Mouse (Mus musculus) 416B (cell line): ENCODE measurements around the gene Creb3.
"Not testable (repeated sequence)": the region's sequence is repeated elsewhere in the genome, so short reads cannot be mapped to it uniquely, and the experiment has no call there.

Experiments
- DNase-seq: peaks from one replicate; pipeline ENCODE4 v3.0.0; 2011; ENCODE audit warnings: low read depth

Creb3 gene

DNA sequence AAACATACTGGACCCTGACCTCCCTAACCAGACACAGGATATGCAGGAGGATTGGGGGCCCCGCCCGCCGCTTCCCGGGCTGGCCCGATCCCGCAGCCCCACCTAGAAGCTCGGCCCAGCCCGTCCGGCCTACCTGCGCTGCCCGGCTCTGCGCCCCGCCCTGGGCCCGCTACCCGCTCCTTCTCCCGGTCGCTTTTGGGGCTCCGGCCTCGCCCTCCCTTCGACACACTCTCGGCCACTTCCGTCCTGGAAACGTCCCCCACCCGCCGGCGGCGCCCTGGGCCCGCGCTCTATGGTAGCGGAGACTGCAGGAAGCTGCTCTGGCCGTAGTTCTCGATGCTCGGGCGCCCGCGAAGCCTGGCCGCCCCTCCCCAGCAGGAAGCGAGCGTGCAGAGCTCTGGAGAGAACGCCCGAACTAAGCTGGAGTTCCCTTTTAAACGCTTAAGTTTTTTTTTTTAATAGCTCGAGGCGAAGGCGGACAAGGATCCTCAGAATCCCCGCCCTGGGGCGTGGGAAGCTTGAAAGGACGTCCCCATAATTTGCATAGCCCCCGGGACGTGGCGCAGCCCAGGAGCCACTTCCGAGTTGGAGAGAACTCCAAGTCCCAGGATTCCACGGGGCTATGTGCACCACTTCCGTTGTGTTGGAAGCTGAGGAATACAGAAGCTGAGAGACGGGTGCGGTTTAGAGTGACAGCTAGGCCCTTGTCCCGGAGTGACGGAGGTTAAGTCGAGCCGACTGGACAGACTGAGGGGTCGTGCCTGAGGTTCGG lies at the start of gene Creb3, which contains the start of gene Tln1:
Gene Creb3, plus strand, starts transcription at position 336 of the 772 bp plus-strand sequence.
Gene Tln1, minus strand, starts transcription at position 695 of the 772 bp plus-strand sequence.
- DNase-seq = peak; percentile 99

DNA sequence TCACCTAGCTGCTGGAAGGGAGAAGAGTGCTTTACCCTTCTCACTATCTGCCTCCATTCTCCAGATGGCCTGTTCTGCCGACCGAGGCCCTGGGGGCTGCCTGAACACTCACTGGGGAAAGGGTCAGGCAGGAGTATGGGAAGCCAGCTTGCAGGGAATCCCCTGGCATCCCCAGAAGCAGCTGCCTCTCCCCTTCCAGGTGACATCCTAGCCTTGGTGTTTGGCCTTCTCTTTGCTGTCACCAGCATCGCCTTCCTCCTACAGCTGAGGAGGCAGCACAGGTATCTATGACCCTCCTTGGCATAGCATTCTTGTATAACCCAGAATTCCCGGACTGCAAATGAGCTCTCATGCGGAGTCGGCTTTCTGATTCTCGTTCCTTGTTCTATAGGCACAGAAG lies 49.5 kb upstream of the Creb3 start:
- DNase-seq = no peak

DNA sequence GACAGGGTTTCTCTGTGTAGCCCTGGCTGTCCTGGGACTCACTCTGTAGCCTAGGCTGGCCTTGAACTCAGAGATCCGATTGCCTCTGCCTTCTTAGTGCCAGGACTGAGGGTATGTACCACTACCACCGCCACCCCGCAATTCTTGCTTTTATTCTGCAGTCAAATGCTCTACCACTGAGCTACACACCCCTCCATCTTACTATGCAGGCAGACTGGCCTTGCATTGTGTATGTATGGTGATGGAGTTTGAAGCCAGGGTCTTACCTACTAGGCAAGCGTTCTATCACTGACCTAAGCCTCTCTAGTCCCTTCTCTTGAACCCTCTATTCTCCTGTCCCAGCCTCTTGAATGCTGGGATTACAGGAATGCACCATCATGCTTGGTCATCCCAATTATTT lies 48.8 kb upstream of the Creb3 start:
- no peak for DNase-seq

DNA sequence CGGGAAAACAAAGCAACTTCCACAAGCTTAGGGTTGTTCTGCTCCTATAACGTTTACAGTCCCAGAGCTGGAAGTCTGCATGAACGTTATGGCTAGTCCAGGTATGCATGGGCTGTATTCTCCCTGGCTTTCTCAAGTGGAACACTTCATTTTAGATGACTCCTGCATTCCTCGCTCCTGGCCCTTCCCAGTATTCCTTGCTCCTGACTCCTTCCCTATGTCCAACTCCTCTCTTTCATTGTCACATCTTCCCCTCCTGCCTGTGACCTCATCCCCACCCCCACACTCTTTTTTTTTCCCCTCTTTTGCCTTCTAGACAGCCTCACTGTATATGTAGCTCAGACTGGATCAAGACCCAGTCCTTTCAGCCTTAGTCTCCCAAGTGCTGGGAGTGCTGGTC lies 48.3 kb upstream of the Creb3 start:
- no peak for DNase-seq

DNA sequence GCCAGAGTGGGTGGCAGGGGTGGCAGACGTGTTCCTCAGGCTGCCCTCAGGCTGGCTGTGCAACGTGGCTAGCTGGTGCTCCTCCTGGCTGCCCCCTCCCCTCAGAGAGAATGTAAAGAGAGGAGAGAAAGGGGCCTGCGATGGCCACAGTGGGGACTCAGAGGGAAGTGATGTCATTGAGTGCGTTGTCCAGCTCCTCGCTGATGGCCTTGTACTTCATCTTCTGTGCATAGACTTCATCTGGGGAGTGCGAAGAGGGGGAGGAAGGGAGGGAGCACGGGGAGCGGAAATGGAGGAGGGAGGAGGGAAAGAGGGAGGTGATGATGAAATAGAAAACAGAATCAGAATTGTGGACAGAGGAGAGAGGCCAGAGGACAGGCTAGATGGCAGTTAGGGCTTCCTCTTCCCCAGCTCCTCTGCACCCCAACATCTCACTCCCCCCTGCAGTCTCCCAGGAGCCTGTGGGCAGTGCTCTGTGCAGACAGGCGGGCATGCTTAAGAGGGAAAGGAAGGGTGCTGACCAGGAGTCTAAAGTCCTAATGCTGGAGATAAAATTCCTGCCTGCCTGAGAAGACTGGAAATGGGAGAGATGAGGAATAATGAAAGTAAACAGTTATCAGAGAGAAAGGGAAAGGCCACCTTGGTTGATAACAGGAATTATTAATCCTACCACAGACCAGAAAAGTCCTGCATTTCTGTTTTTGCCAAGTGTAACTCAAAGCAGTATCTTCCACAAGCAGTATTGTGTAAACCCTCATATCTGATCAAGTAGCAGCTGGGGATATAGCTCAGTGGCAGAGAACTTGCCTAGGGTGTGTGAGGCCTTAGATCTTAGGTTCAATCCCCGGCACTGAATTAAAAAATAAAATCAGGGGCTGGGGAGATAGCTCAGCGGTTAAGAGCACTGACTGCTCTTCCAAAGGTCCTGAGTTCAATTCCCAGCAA lies 46.1 kb upstream of the Creb3 start:
- DNase-seq = peak; percentile 68

DNA sequence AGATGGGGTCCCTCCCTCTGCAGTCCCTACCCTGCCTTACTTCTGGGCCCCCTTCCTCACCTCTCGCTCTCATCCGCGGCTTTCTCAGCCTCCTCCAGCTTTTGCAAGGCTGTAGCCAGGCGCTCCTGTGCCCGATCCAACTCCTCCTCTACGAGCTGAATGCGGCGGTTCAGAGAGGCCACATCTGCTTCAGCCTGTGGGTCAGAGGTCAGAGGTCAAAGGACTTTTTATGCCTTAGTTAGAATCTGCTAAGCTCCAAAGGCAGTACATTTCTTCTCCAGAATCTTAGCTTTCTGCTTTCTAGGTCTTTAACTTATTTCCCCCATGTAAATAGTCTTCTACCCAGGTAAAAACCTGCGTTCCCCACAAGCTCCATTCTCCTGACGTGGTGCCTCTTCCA lies 42.6 kb upstream of the Creb3 start:
- no peak for DNase-seq

DNA sequence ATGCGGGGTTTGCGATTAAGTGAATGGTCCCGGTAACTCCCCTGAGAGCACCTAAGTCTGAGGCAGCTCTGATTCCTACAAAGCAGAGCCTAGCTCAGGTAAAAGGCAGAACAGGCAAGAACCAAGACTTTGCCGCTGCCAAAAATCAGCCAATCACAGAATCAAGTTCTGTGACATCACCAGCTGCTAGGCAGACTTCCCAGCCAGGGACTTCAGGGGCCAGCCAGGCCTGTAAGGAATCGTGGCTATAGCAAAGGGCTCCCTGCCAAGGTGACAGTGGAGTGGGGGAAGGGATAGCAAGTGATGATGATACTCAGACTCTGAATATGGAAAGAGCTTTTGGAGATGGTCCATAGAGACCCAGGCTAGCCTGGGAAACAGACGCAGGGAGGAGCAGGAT lies 42.2 kb upstream of the Creb3 start:
- peak; percentile 80 for DNase-seq

DNA sequence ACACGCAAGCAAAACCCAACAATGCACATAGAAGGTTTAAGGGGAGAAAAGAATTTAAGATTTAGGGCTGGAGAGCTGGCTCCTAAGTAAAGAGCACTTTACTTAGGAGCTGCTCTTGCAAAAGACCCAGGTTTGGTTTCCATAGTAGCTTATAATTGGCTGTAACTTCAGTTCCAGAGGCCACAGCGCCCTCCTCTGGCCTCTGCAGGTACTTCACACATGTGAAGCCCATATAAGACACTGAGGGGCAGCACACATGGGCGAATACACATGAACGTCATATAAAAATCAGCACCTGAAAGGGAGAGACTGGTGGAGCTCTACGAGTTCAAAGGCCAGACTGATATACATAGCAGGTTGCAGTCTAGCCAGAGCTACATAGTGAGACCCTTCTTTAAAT lies 34.3 kb upstream of the Creb3 start:
- DNase-seq = peak; percentile 70

DNA sequence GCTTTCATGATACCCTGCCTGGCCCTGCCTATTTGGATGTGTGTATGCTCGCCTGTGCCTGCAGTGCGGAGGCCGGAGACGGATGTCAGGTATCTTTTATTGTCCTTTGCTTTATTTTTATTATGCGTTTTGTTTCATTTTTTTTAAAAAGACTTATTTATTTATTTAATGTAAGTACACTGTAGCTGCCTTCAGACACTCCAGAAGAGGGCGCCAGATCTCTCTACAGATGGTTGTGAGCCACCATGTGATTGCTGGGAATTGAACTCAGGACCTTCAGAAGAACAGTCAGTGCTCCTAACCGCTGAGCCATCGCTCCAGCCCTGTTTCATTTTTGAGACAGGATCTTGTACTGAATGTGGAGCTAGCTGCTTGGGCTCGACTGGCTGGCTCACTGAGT lies 33.6 kb upstream of the Creb3 start:
- DNase-seq = peak; percentile 44

DNA sequence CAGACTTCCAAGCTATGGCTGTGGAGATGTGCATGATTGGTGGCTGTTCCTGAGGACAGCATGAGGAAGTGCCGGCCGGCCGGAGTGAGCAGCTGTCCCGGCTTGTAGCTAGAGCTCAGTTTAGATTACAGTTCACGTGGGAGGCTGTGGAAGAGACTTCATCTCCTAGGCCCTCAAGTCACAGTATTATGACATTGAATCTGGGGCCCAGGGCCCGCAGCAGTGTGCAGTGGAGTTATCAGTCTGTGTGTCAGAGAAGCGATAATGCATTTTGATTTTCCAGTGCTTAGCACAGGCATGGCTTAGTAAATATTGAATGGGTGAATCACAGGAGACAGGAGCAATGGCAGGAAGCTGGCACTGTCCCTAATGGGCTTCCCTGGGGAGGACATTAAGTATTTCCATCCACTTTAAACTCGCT lies 32.0 kb upstream of the Creb3 start:
- DNase-seq = no peak

DNA sequence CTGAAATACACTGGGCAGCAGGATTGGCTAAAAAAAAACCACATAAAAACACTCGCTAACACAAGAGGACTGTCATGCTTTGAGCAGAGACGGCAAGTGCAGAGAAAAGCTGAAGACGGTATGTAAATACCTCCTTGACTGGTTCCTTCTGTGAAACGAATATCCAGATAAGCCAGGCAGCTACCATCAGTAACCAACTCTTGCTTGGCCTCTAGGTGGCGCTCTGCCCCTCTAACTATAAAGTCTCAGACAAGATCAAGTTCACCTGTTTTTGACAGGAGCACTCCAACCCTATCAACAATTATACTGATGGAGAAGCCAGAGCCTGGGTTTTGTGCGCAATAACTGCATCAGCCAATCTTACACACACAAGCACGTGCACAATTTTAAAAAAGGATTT lies 31.6 kb upstream of the Creb3 start:
- peak; percentile 89 for DNase-seq

DNA sequence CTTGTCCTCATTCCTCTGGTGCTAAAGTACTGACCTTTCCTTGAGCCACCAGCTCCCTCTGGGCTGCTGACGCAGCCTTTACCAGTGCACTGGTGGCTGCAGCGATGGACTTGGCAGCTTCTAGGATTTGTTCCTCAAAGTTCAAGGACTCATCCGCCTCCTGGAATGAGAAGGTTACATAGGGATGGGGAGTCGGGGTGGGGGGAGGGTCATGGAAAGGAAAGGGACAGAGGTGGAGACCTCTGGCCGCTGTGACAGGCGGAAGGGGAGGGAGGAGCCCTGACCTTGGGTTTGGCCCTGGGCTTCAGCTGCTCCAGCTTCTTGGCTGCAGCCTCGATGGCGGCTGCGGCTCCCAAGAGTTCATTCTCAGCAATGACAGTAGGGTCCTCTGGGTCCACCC lies 28.9 kb upstream of the Creb3 start:
- no peak for DNase-seq

DNA sequence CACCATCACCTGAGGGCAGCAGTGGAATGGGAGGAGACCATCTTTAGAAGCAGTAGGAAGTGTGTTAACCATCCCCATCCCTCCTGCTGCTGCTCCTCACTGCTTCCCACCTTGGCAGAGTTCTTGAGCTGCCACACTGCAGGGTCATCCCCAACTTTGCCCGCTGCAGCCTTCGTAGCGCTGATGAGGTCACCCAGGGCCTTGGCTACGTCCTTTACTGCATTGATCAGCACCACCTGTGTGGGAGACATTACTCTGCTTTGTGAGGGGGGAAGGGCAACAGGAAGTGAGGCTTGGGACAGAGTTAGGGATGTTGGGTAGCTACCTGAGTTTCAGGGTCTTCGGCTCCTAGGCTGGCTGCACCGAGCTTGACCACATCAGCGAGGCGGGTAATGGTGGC lies 26.5 kb upstream of the Creb3 start:
- no peak for DNase-seq

DNA sequence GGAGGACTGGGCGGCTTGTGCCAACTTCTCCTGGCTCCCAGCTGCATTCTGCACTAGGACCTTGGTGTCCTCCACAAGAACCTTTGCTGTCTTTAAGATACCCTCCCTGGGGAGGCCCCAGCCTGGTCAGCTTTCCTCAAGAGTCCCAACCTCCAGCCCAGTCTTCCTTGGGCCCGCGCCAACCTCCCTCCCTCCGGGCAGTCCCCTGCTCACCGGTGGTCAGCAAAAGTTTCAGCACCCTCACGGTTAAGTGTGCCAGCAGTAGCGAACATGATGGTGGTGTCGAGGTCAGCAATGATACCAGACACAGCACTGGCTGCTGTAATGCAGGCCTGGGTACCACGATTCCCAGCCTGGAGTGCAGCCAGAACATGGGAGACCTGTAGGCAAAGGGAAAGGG lies 26.1 kb upstream of the Creb3 start:
- no peak for DNase-seq

DNA sequence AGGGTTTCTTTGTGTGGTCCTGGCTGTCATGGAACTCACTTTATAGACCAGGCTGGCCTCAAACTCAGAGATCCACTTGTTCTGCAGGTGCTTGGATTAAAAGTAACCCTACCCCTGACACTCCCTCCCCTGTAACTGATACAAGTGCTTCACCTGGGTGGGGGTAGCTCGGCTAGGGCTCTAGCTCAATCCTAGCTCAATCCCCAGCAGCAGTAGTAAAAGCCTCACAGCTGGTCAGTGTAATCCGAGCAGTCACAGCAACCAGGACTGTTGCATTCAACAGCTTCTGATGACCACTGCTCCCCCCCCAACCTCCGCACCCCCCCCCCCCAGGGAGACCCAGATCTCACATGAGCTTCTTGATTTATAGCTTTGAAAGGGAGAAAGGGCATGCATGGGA lies 20.1 kb upstream of the Creb3 start:
- DNase-seq = no peak

DNA sequence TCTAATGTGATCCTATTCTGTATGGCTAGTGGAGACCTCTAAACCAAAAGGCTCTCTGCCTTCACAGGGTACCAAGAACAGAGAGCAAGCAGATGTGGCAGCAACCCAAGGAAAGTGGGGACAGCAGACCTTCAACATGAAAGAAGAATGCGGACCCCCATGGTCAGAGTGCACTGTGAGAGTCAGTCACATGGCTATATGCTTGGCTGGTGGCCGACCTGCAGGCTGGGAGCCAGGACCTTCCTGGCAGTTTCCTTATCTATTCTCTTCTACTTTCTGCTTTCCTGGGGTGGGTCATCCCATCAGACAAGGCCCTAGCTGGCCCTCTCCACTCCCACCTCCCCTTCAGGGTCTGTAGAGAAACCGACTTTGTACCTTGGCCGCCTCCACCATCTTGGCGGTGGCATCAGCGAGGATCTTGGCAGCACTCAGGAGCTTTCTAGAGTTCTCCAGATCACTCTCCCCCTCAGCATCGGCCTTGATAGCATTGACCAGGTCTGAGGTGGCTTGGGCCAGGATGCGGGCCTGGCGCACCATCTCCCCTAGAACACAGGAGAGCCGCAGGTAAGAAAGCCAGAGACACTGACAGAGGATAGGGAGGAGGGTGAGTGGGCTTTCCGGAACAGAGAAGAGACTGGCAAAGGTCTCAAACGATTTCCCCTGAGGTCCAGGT lies 15.6 kb upstream of the Creb3 start:
- DNase-seq = no peak

DNA sequence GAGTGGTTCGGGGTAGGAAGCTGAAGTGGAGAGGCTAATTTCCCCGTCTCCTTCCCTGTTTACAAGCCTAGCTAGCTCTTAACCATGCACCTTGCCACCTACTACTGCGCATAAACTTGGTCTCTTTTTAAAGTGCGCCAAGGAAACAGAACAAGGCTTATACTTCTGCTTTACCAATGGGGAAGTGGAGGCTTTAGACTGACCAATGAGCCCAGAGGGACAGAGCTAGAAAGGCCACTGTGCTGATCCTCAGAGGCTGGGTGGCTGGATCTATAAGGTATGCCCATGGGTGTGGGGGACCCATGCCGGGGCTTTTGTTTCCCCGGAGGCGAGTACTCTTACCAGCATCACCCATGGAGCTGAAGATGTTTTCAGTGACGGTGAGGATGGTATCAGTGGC lies 15.0 kb upstream of the Creb3 start:
- no peak for DNase-seq

DNA sequence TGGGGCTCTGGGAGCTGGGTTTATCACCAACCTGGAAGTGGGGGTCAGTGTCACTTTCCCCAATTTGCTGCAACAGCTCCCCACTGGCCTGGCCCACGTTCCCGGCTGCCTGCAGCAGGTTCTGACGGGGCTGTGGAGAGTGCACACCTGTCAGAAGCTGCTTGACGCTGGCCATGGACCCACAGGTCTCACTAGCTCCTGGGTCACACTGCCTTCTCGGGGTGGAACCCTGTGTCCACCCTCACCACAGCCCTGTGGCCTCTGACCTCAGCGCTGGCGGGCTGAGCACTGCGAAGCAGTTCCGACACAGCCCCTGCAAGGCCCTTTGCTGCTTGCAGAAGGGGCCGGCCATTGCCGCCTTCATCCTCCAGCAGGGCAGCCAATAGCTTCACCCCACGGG lies 13.1 kb upstream of the Creb3 start:
- no peak for DNase-seq

DNA sequence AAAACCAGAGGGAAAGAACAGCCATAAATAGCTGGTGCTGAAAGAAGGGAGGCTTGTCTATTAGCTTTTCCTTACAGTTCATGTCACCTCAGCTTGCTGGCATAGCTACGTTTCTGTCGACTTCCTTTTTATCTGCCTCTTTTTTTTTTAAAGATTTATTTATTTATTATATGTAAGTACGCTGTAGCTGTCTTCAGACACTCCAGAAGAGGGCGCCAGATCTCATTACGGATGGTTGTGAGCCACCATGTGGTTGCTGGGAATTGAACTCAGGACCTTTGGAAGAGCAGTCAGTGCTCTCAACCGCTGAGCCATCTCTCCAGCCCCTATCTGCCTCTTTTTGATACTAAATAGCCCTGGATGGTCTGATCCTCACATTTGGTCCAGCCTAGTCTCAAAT lies 10.3 kb upstream of the Creb3 start:
- DNase-seq = not testable (repeated sequence)

DNA sequence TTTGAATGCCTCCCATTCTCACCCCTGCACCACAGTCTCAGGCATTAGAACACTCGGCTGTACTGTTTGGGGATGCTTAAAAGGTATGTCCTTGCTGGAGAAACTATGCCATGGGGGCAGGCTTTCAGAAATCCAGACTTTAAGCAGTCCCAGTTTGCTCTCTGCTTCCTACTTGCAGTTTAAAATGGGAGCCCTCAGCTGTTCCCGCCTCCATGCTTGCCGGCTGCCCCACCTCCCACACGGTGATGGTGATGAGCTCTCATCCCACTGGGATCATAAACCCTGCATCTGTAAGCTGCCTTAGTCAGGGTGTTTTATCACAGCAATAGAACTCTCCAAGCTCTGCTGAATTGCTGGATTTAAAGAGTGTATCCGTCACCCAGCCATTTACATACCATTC lies 9.7 kb upstream of the Creb3 start:
- no peak for DNase-seq

DNA sequence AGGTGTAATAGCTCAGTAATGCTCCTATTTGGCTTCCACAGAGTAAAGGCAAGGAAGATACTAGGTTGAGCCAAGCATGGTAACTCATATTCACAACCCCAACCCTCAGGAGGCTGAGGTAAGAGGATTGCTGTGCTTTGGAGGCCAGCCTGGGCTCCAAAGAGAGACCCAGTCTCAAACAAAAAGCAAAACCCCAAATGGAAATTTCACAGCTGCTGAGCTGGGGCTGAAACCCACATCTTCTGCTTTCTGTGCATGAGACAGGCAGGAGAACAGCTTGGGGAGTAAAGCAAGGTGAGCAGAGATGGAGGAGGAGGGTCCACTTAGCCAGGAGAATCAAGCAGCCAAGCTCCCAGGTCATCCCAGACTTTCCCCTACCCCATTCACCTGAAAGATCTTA lies 8.2 kb upstream of the Creb3 start:
- no peak for DNase-seq

DNA sequence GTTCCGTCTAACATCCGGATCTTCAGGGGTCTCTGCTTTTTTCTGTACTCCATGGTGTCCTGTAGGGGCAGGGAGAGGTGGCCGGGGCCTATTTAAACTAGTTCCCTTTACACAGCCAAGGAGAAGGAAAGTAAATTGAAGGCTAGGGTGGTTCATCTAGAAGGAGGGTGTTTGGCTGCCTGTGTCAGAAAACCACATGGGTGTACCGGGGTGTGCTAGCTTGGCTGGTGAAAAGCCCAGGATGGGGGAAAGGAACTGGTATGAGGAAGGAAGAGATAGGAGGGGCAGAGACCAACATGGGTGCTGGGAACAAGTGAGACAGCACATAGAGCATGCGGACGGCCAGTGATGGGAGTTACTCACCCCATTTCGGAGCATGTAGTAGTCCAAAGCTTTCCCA lies 6.2 kb upstream of the Creb3 start:
- peak; percentile 52 for DNase-seq
